Mouse (Mus musculus) right cerebral cortex, adult 18-20 months (tissue): Measurements from ENCODE around the gene Hoxa9.

ENCODE experiments used
- DNase-seq: peaks from one replicate; pipeline ENCODE4 v3.0.0; 2022; ENCODE audit warnings: mixed read lengths

Gene Hoxa9

DNA sequence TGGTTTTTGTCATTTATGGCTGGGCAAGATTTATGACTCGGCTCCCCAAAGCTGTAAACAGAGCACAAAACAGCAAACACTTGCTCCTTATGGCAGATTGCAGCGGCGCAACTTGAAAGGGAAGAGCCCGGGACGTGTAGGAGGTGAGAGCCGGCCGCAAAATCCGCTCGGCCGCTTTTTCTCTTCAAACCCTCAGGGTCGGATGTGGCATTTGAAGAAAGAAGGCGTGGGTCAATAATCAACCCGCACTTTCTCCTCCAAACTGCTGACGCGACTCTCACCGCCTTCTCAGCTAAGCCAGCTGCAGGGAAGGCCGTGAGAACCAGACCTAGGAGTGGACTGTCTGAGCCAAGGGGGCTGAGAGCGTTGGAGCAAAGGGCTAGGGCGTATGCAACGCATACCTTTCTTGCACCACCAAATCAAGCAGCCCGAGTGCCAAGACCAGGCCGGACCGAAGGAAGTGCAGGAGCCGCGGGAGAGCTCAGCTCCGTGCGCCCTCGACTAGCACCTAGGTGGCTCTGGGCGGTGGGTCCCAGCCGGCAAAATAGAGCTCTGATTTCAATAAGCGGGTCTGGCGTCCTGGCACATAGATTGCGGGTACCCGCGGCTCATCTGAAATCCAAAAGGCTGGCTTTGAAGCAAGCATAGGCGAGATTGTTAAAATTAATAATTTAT lies 53.7 kb downstream of the Hoxa9 start, which contains the start of gene 5730596B20Rik:
Gene 5730596B20Rik (plus strand): TSS at position 438 of the 675 bp plus-strand sequence.
- no peak for DNase-seq

DNA sequence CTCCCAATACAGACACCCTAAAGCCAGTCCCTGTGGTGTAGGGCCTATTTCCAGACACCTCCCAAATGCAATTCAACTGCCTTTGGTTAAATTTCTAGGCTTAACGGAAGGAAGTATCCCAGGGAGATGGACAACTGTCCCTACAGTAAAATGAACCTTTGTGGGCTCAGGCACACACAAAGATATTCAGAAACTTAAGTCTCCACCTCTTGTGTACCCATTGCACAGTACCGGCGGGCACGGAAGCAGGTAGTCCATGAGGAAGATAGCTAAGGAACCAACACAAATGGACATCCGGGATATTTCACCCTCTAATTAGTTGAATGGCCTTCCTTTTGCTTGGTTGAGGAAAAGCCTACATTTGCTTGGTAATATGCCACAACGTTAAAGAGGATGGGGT lies 54.5 kb downstream of the Hoxa9 start:
- DNase-seq, result no peak

DNA sequence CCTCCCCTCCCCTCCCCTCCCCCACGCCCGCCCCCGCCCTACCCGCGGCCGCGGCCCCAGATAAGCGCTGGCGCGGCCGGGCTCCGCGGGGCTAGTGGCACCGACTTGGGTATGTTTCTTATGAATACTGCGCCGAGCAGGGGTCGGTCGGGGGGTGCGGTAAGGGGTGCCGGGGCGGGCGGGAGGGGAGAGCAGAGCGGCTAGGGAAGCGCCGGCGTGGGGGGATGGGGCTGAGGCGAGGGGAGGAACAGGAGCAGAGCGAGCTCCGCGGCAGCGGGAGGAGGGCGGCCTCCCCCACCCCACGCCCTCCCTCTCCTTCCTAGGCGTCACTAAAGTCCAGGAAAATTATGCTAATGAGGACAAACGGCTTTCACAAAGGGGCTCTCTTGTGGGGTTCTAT lies 55.0 kb downstream of the Hoxa9 start:
- no peak for DNase-seq

DNA sequence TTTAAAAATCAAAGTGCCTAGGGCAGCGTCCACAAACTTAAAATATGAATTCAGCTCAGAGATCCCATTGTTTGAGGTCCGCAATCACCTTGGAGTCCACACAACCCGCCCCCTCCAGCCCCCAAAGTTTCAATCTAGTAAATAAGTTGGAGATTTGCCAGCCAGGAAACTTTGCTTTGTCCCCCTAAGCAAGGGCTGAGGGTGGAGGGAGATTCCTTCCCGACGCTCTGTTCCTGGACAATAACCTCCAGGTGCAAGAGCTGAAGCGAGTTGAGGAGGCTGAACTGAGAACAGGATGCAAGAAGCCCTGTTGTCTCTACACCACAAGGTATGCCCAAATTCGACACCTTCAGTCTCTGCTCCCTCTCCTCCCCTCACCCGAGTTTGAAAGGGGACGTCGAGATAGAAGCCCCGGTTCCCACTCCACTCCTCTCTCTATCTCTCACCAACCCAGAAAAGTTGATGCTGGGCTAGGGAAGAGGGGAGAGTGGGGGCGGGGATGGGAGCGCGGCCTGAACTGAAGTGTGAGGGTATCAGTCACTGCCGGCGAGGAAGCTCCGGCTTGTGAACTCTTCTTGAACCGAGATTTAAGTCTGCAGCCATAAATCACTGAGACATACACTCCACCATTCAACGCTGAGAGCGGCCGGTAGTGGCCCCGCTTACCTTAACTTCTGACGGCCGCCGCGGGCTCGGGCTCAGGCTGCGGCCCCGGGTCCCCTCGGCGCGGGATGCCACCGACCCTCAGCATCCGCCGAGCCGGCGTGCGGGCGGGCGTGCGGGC lies 55.7 kb downstream of the Hoxa9 start:
- no peak for DNase-seq

DNA sequence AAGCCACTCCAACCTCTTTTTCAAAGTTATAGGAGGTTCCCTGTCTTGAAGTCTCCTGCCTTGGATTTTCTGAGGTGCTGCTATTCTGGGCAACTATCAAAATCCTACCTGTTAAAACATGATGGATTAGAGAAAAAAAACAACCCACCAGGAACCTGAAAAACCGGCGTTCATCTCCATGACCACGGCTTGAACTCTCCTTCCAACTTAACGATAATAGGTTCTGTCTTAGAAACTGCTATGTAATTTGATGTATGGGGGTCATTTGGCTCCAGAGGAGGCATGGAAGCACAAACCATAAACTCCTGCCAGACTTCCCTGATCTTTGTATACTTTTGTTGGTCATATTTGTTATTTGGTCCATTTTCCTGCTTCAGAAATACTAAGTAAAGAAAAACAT lies 57.2 kb downstream of the Hoxa9 start:
- no peak for DNase-seq
